Mouse (Mus musculus) midbrain, embryonic 10.5 days (tissue): ENCODE data around the gene Arhgef11. TPM values are rescaled to one million over a fixed set of nuclear protein-coding genes. Genes with fewer than 3 reads are reported as not detected.

Experiments
- DNase-seq: peaks from one replicate; pipeline ENCODE4 v3.0.0-alpha.2; 2017; ENCODE audit warnings: low spot score
- H3K27ac ChIP-seq: fragments of 300-500 bp; sonication (generic); replicated peaks from 2 replicates; pipeline ENCODE4 v1.5.1; 2016; ENCODE audit warnings: mild to moderate bottlenecking
- H3K27me3 ChIP-seq: fragments of 300-500 bp; sonication (generic); 2 replicates; pipeline ENCODE4 v1.6.1; 2016; ENCODE audit warnings: low read depth, mild to moderate bottlenecking; ENCODE audit not compliant: poor library complexity, severe bottlenecking
- H3K36me3 ChIP-seq: fragments of 300-500 bp; sonication (generic); 2 replicates; pipeline ENCODE4 v1.6.1; 2016; ENCODE audit warnings: mild to moderate bottlenecking, moderate library complexity
- H3K4me1 ChIP-seq: fragments of 300-500 bp; sonication (generic); 2 replicates; pipeline ENCODE4 v1.6.1; 2016
- H3K4me3 ChIP-seq: fragments of 300-500 bp; sonication (generic); 2 replicates; pipeline ENCODE4 v1.5.1; 2016; ENCODE audit warnings: mild to moderate bottlenecking, moderate library complexity
- H3K9me3 ChIP-seq: fragments of 300-500 bp; sonication (generic); replicated peaks from 2 replicates; pipeline ENCODE4 v1.6.1; 2016; ENCODE audit warnings: mild to moderate bottlenecking
- WGBS: fragments of 180-500 bp; shearing (Covaris S2); methylation state at CpG from one replicate; pipeline ENCODE4 v1.1.7; 2016; 5-methylcytosine and 5-hydroxymethylcytosine counted together
- polyA plus RNA-seq: library from polyadenylated mRNA; unstranded; fragments of >200 nt; fragmentation: Nextera tagmentation; extraction: Ambion mirVana; gene quantifications from 2 replicates; pipeline ENCODE4 v1.2.1, GENCODE M21; 2016

The Arhgef11 gene
- polyA plus RNA-seq, 1 experiment from 2014 or later: 12.9 TPM

DNA sequence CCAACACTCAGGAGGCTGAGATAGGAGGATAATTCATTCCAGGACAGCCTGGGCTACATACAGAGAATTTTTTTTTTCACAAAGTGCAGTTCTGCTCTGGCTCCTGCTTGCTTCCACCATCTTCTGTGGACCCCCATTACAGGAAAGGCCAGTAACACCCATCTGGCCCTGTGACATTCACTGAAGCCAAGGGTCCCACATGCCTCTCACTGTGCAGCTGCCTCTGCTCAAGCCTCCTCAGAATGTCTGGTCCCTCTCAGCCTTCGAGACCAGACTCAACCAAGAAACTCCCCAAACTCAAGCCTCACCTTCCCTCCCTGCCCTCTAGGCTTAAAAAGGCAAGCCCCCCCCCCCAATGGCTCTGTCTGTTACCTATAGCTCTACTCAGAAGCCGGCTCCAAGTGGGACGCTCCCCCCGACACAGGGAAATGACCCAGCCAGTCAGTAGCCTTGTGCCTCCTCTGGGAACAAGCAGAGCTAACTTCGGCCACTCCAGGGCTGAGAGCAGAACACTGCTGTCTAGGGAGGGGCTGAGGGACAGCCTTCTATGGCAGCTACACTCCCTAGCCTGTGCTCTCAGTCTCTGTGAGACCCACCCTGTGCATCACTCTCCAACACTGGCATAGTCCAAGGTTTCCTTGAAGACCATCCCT is 148.4 kb downstream of the Arhgef11 start:
- no peak for DNase-seq
- Histone ChIP-seq H3K4me1 (peaks cover 42% of the 10 kb centered on the region), H3K36me3 (no peaks in the 10 kb centered on the region), H3K9me3 (no peaks in the 10 kb centered on the region), H3K27me3 (peaks cover 83% of the 10 kb centered on the region), H3K4me3 (no peak overlapping the region), H3K27ac (0 out of 2 replicates have a peak overlapping the region, but pooled peaks have one; percentile 18)
- 79% methylated on average over 5 of the region's 5 CpGs for WGBS

DNA sequence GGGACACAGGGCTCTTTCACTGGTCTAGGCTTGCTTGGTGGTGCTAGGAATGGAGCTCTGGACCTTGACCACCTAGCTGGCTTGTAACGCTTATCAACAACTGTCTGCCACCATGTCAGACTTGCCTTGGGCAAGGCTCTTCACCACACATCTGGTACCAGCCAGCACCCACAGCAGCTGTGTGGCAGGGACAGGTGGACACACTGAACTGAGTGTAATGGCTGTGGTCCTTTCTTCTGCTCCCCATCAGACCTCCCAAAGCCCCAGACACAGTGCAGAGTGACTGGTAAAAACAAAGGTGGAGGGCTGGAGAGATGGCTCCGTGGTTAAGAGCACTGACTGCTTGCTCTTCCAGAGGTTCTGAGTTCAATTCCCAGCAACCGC is 148.9 kb downstream of the Arhgef11 start:
- no peak overlapping the region for H3K27ac ChIP-seq
- peaks cover 40% of the 10 kb centered on the region for H3K4me1 ChIP-seq
- no peaks in the 10 kb centered on the region for H3K36me3 ChIP-seq
- no peak for DNase-seq
- 76% methylated on average over 3 of the region's 3 CpGs for WGBS
- H3K4me3 ChIP-seq: no peak overlapping the region
- no peaks in the 10 kb centered on the region for H3K9me3 ChIP-seq
- peaks cover 87% of the 10 kb centered on the region for H3K27me3 ChIP-seq

DNA sequence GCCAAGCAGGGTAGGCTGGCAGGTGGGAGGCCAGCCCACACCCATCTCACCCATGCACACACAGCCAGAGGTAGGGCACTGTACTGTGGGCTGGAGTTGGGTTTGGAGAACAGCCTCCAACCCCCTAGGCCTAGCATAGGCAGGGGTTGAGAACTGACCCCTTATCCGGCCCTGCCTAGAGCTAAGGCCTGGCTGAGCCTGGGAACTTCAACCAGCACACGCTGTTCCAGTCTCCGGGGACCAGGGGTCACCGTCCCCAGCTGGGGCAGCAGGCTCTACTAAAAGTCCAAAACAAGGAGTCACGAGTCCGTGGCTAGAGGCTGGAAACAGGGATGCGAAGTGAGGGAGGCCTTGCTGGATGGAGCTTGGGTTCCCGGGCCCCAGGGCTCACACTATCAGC is 150.4 kb downstream of the Arhgef11 start:
- Histone ChIP-seq H3K27me3 (peaks cover 92% of the 10 kb centered on the region), H3K36me3 (no peaks in the 10 kb centered on the region), H3K4me3 (peak overlapping the region; percentile 50; the same call in 1 of the 2 replicates), H3K9me3 (no peaks in the 10 kb centered on the region), H3K4me1 (peaks cover 38% of the 10 kb centered on the region), H3K27ac (no peak overlapping the region)
- WGBS: 61% methylated on average over 8 of the region's 8 CpGs
- no peak for DNase-seq

DNA sequence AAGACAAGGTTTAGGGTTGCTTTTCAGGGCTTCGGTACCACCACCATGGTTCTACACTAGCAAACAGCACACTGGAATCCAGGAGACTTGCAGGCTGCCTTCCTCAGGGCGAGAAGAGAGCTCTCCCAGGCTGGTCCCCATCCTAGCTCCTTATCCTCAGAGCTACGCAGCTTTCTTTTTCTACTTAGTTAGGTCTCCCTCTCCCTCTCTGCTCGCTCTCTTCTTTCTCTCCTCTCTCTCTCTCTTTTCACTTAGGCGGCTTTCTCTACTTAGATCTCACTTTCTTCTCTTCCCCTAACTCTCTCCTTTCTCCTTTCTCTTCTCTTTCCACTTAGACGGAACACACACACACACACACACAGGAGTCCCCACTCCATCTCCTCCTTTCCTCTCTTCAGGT is 151.1 kb downstream of the Arhgef11 start:
- Histone ChIP-seq H3K4me1 (peaks cover 36% of the 10 kb centered on the region), H3K4me3 (peak overlapping the region; percentile 50), H3K9me3 (no peaks in the 10 kb centered on the region), H3K27me3 (peaks cover 85% of the 10 kb centered on the region), H3K27ac (peak overlapping the region; percentile 52; the same call in 1 of the 2 replicates), H3K36me3 (no peaks in the 10 kb centered on the region)
- DNase-seq: no peak
- WGBS: 55% methylated on average over 6 of the region's 6 CpGs

DNA sequence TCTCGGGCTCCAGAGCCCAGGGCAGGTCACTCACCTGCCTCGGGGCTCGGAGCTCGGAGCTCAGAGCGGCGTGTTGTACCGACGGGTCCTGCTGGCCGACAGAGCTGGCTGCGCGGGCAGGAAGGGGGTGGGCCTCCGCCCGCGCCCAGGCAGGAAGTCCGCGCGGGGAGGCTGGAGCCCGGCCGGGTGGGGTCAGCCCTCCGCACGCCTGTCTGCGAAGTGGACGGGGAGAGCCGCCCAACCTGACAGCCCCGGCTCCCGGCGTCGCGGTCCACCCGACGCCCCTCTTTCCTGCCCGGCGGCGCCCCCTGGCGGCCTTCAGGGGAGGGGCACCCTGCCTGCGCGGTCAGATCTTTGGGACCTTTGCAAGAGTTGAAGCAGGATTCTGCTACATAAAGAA is 151.5 kb downstream of the Arhgef11 start:
- Histone ChIP-seq H3K4me3 (peak overlapping the region; percentile 50), H3K27ac (peak overlapping the region; percentile 52; the same call in 1 of the 2 replicates), H3K27me3 (peaks cover 83% of the 10 kb centered on the region), H3K4me1 (peaks cover 32% of the 10 kb centered on the region), H3K9me3 (no peaks in the 10 kb centered on the region), H3K36me3 (no peaks in the 10 kb centered on the region)
- 4% methylated on average over 37 of the region's 37 CpGs for WGBS
- DNase-seq: peak; percentile 81

DNA sequence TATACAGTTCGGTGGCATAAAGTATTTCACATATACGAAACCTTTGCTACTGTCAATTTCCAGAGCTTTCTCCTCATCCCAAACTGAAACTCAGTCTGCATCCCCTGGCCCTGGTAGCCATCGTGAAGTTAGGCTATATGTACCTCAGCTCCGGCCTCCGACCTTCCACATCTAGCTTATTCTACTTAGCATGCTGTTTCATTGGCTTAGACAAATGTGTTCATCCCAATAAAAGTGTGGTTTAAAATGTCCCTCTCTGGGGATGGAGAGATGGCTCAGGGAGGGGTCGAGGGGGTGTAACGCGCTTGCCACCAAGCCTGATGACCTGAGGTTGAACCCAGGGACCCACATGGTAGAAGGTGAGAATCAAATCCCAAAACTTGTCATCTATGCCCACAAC is 152.1 kb downstream of the Arhgef11 start:
- H3K27ac ChIP-seq: no peak overlapping the region
- H3K4me1 ChIP-seq: peaks cover 25% of the 10 kb centered on the region
- no peaks in the 10 kb centered on the region for H3K9me3 ChIP-seq
- DNase-seq: no peak
- peaks cover 76% of the 10 kb centered on the region for H3K27me3 ChIP-seq
- H3K36me3 ChIP-seq: no peaks in the 10 kb centered on the region
- no peak overlapping the region for H3K4me3 ChIP-seq
- WGBS: 83% methylated on average over 8 of the region's 8 CpGs

DNA sequence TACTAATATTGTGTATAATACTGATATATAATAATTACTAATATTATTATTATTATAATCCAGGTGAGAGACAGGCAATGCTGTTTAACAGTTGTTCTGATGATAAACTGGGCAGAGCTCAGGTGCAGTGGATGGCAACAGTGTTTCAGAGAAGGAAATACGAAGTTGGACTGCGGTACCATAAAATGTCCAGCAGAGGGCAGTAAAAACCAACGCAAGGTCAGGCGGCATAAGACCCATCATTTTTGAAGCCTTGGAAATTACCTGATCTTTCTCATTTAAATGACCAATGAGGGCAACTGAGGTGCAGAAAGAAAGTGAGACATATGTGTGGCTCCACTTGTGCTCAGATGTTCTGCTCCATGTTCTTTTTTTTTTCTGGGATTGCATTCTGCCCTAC is 152.9 kb downstream of the Arhgef11 start:
- no peak overlapping the region for H3K27ac ChIP-seq
- peaks cover 17% of the 10 kb centered on the region for H3K4me1 ChIP-seq
- peaks cover 71% of the 10 kb centered on the region for H3K27me3 ChIP-seq
- no peaks in the 10 kb centered on the region for H3K9me3 ChIP-seq
- no peak overlapping the region for H3K4me3 ChIP-seq
- no peaks in the 10 kb centered on the region for H3K36me3 ChIP-seq
- DNase-seq: peak; percentile 48
- 1% methylated on average over 4 of the region's 4 CpGs for WGBS

DNA sequence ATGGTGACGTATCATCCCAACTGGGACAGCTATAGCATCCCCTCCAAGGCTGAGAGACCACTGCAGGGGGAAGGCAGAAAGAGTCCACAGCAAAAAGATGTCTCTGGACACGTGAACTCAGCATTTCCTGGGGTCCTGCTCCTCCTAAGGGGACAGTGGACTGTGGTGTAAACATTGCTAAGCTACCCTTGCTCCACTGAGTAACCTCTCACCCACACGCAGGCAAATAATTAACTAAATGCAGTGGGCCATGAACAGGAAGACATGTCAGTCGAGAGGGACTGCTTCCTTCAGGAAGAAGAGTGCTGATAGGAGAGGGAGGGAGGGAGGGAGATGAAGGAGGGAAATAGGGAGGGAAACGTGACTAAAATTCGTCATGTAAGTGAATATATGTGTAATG is 153.7 kb downstream of the Arhgef11 start:
- H3K27me3 ChIP-seq: peaks cover 71% of the 10 kb centered on the region
- no peak overlapping the region for H3K4me3 ChIP-seq
- no peaks in the 10 kb centered on the region for H3K36me3 ChIP-seq
- H3K9me3 ChIP-seq: no peaks in the 10 kb centered on the region
- no peak for DNase-seq
- 52% methylated on average over 6 of the region's 6 CpGs for WGBS
- H3K27ac ChIP-seq: no peak overlapping the region
- H3K4me1 ChIP-seq: peaks cover 19% of the 10 kb centered on the region

DNA sequence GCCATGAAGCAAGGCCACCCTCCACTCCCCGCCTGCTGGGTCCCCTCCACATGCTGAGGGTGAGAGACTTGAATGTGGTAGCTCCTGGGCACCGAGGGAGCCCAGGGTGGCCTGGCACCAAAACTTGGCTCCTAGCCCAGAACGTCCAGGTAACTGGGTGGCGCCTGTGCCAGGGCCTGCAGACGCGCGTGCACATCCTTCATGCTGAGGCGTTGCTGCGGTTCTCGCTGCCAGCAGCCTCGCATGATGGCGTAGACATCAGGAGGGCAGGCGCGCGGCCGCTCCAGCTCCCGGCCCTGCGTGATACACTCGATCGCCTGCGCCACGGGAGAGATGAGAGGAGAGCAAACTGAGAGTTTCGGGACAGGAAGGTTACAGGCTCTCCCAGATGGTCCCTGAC is 160.9 kb downstream of the Arhgef11 start:
- no peak overlapping the region; the same call in 1 of the 2 replicates for H3K27ac ChIP-seq
- peaks cover 36% of the 10 kb centered on the region for H3K4me1 ChIP-seq
- WGBS: 63% methylated on average over 23 of the region's 23 CpGs
- DNase-seq: no peak
- H3K4me3 ChIP-seq: no peak overlapping the region
- H3K36me3 ChIP-seq: no peaks in the 10 kb centered on the region
- peaks cover 58% of the 10 kb centered on the region for H3K27me3 ChIP-seq
- no peaks in the 10 kb centered on the region for H3K9me3 ChIP-seq

DNA sequence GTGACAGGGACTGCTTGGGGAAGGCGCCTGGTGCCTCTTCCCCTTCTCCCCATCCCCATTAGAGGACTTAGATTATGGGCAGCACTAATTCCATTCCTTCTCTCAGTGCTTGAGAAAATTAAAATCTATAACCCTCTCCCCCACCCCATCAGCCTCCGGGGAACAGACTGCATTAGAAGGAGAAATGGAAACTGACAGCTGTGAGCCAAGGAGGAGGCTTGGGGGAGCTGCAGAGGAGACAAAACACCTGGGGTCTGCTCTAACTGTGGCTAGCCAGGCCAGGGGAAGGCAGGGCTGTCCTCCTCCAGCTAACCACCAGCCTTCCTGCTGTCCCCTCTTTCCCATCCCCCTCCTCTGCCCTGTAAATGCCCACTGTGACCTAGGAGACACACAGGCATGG is 161.7 kb downstream of the Arhgef11 start:
- H3K9me3 ChIP-seq: no peaks in the 10 kb centered on the region
- H3K4me1 ChIP-seq: peaks cover 41% of the 10 kb centered on the region
- H3K36me3 ChIP-seq: no peaks in the 10 kb centered on the region
- 52% methylated on average over 2 of the region's 2 CpGs for WGBS
- no peak overlapping the region for H3K4me3 ChIP-seq
- H3K27ac ChIP-seq: peak overlapping the region; percentile 49
- peaks cover 58% of the 10 kb centered on the region for H3K27me3 ChIP-seq
- no peak for DNase-seq

DNA sequence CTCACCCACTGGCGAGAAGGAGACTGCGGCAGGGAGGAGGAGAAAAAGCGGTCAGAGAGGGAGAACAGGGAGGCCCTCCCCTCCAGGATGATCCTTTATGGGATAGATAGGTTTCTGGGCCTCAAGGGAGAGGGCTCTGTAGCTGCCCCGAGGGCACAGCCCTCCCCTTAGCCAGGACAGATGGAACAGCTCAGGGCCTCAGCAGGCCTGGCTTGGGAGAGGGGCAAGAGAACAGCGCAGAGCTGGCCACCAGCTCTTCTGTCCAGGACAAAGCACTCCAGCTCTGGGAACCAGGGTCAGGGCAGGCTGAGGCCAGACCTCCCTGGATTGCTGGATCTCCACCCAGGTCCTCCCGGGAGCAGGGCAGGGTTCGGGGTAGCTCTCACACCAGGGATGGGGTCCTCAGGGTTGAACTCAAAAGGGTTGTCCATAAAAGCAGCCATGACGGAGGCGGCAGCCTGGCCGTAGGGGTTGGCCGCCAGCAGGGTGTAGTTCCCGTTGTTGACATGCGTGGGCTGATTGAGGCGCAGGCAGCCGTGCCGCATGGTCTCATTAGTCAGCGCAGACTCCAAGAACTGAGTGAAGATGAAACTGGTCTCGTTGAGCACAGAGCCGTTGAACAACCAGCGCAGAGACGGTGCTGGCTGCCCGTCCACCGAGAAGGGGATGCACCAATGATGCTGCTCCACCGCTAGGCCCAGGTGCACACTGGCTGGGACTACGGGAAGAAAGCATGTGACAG is 166.1 kb downstream of the Arhgef11 start:
- Histone ChIP-seq H3K4me3 (no peak overlapping the region), H3K27ac (peak overlapping the region; percentile 23), H3K4me1 (peaks cover 26% of the 10 kb centered on the region), H3K36me3 (no peaks in the 10 kb centered on the region), H3K27me3 (peaks cover 27% of the 10 kb centered on the region), H3K9me3 (no peaks in the 10 kb centered on the region)
- no peak for DNase-seq
- 88% methylated on average over 25 of the region's 25 CpGs for WGBS

DNA sequence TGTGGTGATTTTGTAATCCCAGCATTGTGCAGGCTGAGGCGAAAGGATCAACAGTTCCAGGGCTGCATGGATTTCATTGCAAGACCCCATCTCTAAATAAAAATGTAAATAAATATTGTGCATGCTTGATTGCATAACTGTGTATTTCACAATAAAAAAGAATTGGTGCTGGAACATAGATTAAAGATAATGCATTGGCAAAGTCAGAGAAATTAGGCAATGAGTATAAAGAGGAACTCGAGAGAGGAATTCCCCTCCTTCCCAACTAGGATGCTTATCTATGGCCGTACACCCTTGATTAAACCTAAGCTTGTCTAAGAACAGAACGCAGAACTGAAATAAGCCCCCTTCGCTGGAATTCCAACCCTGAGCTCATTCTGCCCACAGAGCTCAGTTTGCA is 167.8 kb downstream of the Arhgef11 start:
- peaks cover 28% of the 10 kb centered on the region for H3K4me1 ChIP-seq
- H3K27ac ChIP-seq: no peak overlapping the region
- WGBS: 84% methylated on average over 5 of the region's 5 CpGs
- no peak for DNase-seq
- peaks cover 23% of the 10 kb centered on the region for H3K27me3 ChIP-seq
- no peaks in the 10 kb centered on the region for H3K9me3 ChIP-seq
- H3K4me3 ChIP-seq: no peak overlapping the region
- H3K36me3 ChIP-seq: no peaks in the 10 kb centered on the region

DNA sequence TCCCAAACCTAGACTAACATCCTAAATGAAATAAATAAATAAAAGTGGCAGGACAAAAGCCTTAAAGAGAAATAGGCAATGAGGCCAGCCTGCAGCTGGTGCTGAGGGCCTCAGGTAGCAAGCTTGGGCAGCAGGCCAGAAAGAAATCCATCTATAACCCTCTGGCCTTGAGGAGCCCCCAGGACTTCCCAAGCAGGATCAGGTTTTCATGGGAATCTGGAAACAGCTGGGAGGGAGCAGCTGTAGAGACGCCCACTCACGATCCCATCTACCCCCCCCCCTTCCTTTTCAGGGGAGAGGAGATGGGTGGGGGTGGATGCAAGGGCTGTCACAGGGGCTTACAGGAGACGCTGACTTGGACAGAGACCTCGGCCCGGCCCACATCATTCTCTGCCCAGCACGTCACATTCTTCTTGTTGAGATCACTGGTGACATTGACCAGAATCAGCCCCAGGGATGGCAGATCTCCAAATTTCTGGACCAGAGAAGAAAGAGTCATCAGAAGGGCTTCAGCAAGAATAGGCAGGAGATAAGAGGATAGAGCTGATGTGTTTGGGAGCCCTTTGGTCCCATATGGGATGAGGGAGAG is 168.4 kb downstream of the Arhgef11 start:
- Histone ChIP-seq H3K27ac (no peak overlapping the region), H3K36me3 (no peaks in the 10 kb centered on the region), H3K4me3 (no peak overlapping the region), H3K27me3 (peaks cover 23% of the 10 kb centered on the region), H3K9me3 (no peaks in the 10 kb centered on the region), H3K4me1 (peaks cover 29% of the 10 kb centered on the region)
- 81% methylated on average over 6 of the region's 6 CpGs for WGBS
- DNase-seq: no peak
